Mouse (Mus musculus) lung, adult 2 months (tissue): ENCODE data around the gene Chil6. TPM values are rescaled to one million over a fixed set of nuclear protein-coding genes. Genes with fewer than 3 reads are reported as not detected.

Source experiments
- DNase-seq: peaks from one replicate; pipeline ENCODE4 v3.0.0; 2022
- H3K4me1 ChIP-seq: fragments of 200-500 bp; 2 replicates; pipeline ENCODE4 v1.6.1; 2011; ENCODE audit warnings: low read length; ENCODE audit not compliant: control insufficient read depth, insufficient read depth
- H3K4me3 ChIP-seq: fragments of 200-500 bp; replicated peaks from 2 replicates; pipeline ENCODE3; 2011; ENCODE audit warnings: low read depth, mild to moderate bottlenecking, control low read depth, low read length; ENCODE audit errors: extremely low read depth
- CTCF ChIP-seq: fragments of 200-500 bp; IDR thresholded peaks from 2 replicates; pipeline ENCODE4 v1.5.1; 2011; ENCODE audit warnings: mild to moderate bottlenecking, low read length, control low read depth; ENCODE audit not compliant: insufficient read depth
- POLR2A ChIP-seq: fragments of 200-500 bp; IDR thresholded peaks from 2 replicates; pipeline ENCODE4 v1.6.1; 2011; ENCODE audit warnings: low read depth, mild to moderate bottlenecking, control low read depth, low read length, borderline replicate concordance; ENCODE audit errors: extremely low read depth
- WGBS: fragments of 180-500 bp; shearing (Covaris S2); methylation state at CpG from one replicate; pipeline ENCODE4 v1.1.7; 2018; 5-methylcytosine and 5-hydroxymethylcytosine counted together
- polyA plus RNA-seq: library from polyadenylated mRNA; depleted of rRNA; stranded (reverse); fragments of >200 nt; gene quantifications from 2 replicates; pipeline ENCODE4 v1.2.3, GENCODE M21; 2012; rRNA removed

Gene Chil6
- not detected in 2 replicates for polyA plus RNA-seq

- H3K4me3 ChIP-seq = no peak within 1 kb of the TSS
- TF ChIP-seq CTCF (no peak), POLR2A (no peak)
- no peaks in the 10 kb centered on the region for H3K4me1 ChIP-seq
- DNase-seq = no peak
Observed at GRCm38 (mm10) chr3:106406082-106406481, at the start of gene Chil6. Gene Chil6, minus strand, starts transcription at chr3:106406182.

DNA sequence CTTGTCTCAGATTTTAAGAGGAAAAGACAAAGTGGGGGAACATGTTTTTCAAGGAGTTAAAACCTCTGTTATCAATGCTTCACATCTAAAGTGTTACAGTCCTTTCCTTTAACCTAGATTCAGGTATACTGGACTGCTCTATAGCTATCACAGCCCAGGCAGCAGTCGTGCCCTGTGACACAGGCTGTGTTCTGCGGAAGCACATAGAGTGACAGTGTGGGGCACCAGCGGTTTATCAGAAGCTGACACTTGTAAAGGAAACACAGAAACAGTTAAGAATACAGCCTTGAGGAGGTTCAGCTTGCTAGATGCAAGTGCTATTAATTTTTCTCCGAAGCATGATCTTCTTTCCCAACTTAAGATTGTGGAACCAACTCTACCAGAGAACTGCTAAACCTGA, 46.6 kb upstream of the Chil6 start:
- 63% methylated on average over 4 of the region's 4 CpGs for WGBS
- H3K4me3 ChIP-seq = no peak overlapping the region
- DNase-seq = no peak
- TF ChIP-seq POLR2A (no peak), CTCF (no peak)
- no peaks in the 10 kb centered on the region for H3K4me1 ChIP-seq

GRCm38 (mm10) chr3:106449567-106449966, 43.6 kb upstream of the Chil6 start:
- DNase-seq = no peak
- no peak overlapping the region for H3K4me3 ChIP-seq
- WGBS = 49% methylated on average over 4 of the region's 4 CpGs
- no peak for TF ChIP-seq POLR2A
- no peak for TF ChIP-seq CTCF
- no peaks in the 10 kb centered on the region for H3K4me1 ChIP-seq

- Histone ChIP-seq H3K4me3 (no peak overlapping the region), H3K4me1 (no peaks in the 10 kb centered on the region)
- no peak for TF ChIP-seq POLR2A
- TF ChIP-seq CTCF = no peak
- DNase-seq = no peak
Observed at GRCm38 (mm10) chr3:106448995-106449394, 43.0 kb upstream of the Chil6 start.

- TF ChIP-seq POLR2A (no peak), CTCF (peak; percentile 45; the same call in 1 of the 2 replicates)
- DNase-seq = no peak
- H3K4me1 ChIP-seq = no peaks in the 10 kb centered on the region
- H3K4me3 ChIP-seq = no peak overlapping the region
Observed at GRCm38 (mm10) chr3:106448571-106448970, 42.6 kb upstream of the Chil6 start.

Other genes with a start within 250 kb of the Chil6 start
- gene Chil3, start 238.6 kb downstream of the Chil6 start, polyA plus RNA-seq = 206 and 281 TPM in 2 replicates
- 0.07 TPM in 1 of 2 replicates, not detected in the other for gene Chil4, start 186.7 kb downstream of the Chil6 start, polyA plus RNA-seq
- gene Dennd2d, start 76.2 kb upstream of the Chil6 start, polyA plus RNA-seq = 8.7 and 12.7 TPM in 2 replicates
- gene Dram2, start 141.6 kb upstream of the Chil6 start, polyA plus RNA-seq = 43.6 and 65.9 TPM in 2 replicates
- gene Cept1, start 141.6 kb upstream of the Chil6 start, polyA plus RNA-seq = 15.6 and 25.2 TPM in 2 replicates